Mouse (Mus musculus): Measurements from ENCODE around the gene Rbm43. TPM values are rescaled to one million over a fixed set of nuclear protein-coding genes. Genes with fewer than 3 reads are reported as not detected.

Gene Rbm43
- polyA plus RNA-seq, 1 experiment from 2014 or later: 10.8 TPM

- H3K4me3 ChIP-seq (replicated peaks): no peak overlapping the region
- no peak overlapping the region for H3K4me2 ChIP-seq (replicated peaks)
- H3K4me1 ChIP-seq (replicated peaks): no peaks in the 10 kb centered on the region
- no peaks in the 10 kb centered on the region for H3K9me3 ChIP-seq
- no peaks in the 10 kb centered on the region for H3K36me3 ChIP-seq
- no peak for ATAC-seq
- 68% methylated on average over 2 of the region's 2 CpGs for WGBS
- H3K27me3 ChIP-seq (replicated peaks): no peaks in the 10 kb centered on the region
- no peak overlapping the region for H3K9ac ChIP-seq
- H3K27ac ChIP-seq: no peak overlapping the region
Measured at GRCm38 (mm10) chr2:51945812-51946211, 10.8 kb upstream of the Rbm43 start.

- Histone ChIP-seq H3K4me3 (replicated peaks) (no peak overlapping the region), H3K9me3 (no peaks in the 10 kb centered on the region), H3K4me1 (replicated peaks) (no peaks in the 10 kb centered on the region), H3K4me2 (replicated peaks) (no peak overlapping the region), H3K27ac (no peak overlapping the region), H3K9ac (no peak overlapping the region), H3K27me3 (replicated peaks) (no peaks in the 10 kb centered on the region), H3K36me3 (no peaks in the 10 kb centered on the region)
- 86% methylated on average over 7 of the region's 7 CpGs for WGBS
- no peak for ATAC-seq
Measured at GRCm38 (mm10) chr2:51941832-51942231, 6.9 kb upstream of the Rbm43 start.

GRCm38 (mm10) chr2:51938750-51939149 is 3.8 kb upstream of the Rbm43 start:
- Histone ChIP-seq H3K36me3 (no peaks in the 10 kb centered on the region), H3K9ac (no peak overlapping the region), H3K4me2 (replicated peaks) (no peak overlapping the region), H3K4me3 (replicated peaks) (no peak overlapping the region), H3K4me1 (replicated peaks) (0 out of 2 replicates have a peak, but pooled peaks cover 2% of the 10 kb centered on the region), H3K27me3 (replicated peaks) (no peaks in the 10 kb centered on the region), H3K9me3 (no peaks in the 10 kb centered on the region), H3K27ac (no peak overlapping the region)
- ATAC-seq: no peak
- WGBS: 52% methylated on average over 3 of the region's 3 CpGs

GRCm38 (mm10) chr2:51937004-51937403 is 2.0 kb upstream of the Rbm43 start:
- Histone ChIP-seq H3K9ac (no peak overlapping the region), H3K4me2 (replicated peaks) (no peak overlapping the region), H3K4me3 (replicated peaks) (no peak overlapping the region), H3K27ac (no peak overlapping the region), H3K9me3 (no peaks in the 10 kb centered on the region), H3K36me3 (no peaks in the 10 kb centered on the region), H3K27me3 (replicated peaks) (no peaks in the 10 kb centered on the region), H3K4me1 (replicated peaks) (0 out of 2 replicates have a peak, but pooled peaks cover 2% of the 10 kb centered on the region)
- 70% methylated on average over 6 of the region's 6 CpGs for WGBS
- no peak for ATAC-seq

GRCm38 (mm10) chr2:51936585-51936984 is 1.6 kb upstream of the Rbm43 start:
- H3K27ac ChIP-seq: no peak overlapping the region
- H3K36me3 ChIP-seq: no peaks in the 10 kb centered on the region
- H3K4me2 ChIP-seq (replicated peaks): no peak overlapping the region
- WGBS: 78% methylated on average over 3 of the region's 3 CpGs
- H3K27me3 ChIP-seq (replicated peaks): no peaks in the 10 kb centered on the region
- H3K9ac ChIP-seq: no peak overlapping the region
- H3K9me3 ChIP-seq: no peaks in the 10 kb centered on the region
- no peak for ATAC-seq
- 0 out of 2 replicates have a peak, but pooled peaks cover 2% of the 10 kb centered on the region for H3K4me1 ChIP-seq (replicated peaks)
- H3K4me3 ChIP-seq (replicated peaks): no peak overlapping the region

GRCm38 (mm10) chr2:51935921-51936320 is 958 bp upstream of the Rbm43 start:
- Histone ChIP-seq H3K4me1 (replicated peaks) (0 out of 2 replicates have a peak, but pooled peaks cover 2% of the 10 kb centered on the region), H3K4me3 (replicated peaks) (no peak overlapping the region), H3K27me3 (replicated peaks) (no peaks in the 10 kb centered on the region), H3K4me2 (replicated peaks) (no peak overlapping the region), H3K9ac (no peak overlapping the region), H3K27ac (no peak overlapping the region), H3K36me3 (no peaks in the 10 kb centered on the region), H3K9me3 (no peaks in the 10 kb centered on the region)
- ATAC-seq: no peak
- 95% methylated on average over 7 of the region's 7 CpGs for WGBS

- H3K9me3 ChIP-seq: no peaks in the 10 kb centered on the region
- H3K4me1 ChIP-seq (replicated peaks): 0 out of 2 replicates have a peak, but pooled peaks cover 2% of the 10 kb centered on the region
- WGBS: 47% methylated on average over 12 of the region's 12 CpGs
- no peak overlapping the region for H3K9ac ChIP-seq
- H3K27ac ChIP-seq: no peak overlapping the region
- H3K27me3 ChIP-seq (replicated peaks): no peaks in the 10 kb centered on the region
- H3K4me2 ChIP-seq (replicated peaks): peak overlapping the region; percentile 90
- 0 out of 2 replicates have a peak overlapping the region, but pooled peaks have one; percentile 67 for H3K4me3 ChIP-seq (replicated peaks)
- 0 out of 2 replicates have a peak, but pooled peaks have one; percentile 23 for ATAC-seq
- no peaks in the 10 kb centered on the region for H3K36me3 ChIP-seq
Measured at GRCm38 (mm10) chr2:51933341-51934134, 1.4 kb downstream of the Rbm43 start.

- WGBS: 89% methylated on average over 7 of the region's 7 CpGs
- no peaks in the 10 kb centered on the region for H3K9me3 ChIP-seq
- no peak overlapping the region for H3K4me2 ChIP-seq (replicated peaks)
- no peak overlapping the region for H3K4me3 ChIP-seq (replicated peaks)
- no peak overlapping the region for H3K9ac ChIP-seq
- no peak for ATAC-seq
- no peaks in the 10 kb centered on the region for H3K27me3 ChIP-seq (replicated peaks)
- no peak overlapping the region for H3K27ac ChIP-seq
- H3K36me3 ChIP-seq: no peaks in the 10 kb centered on the region
- H3K4me1 ChIP-seq (replicated peaks): 0 out of 2 replicates have a peak, but pooled peaks cover 2% of the 10 kb centered on the region
Measured at GRCm38 (mm10) chr2:51931241-51931640, 3.7 kb downstream of the Rbm43 start.

GRCm38 (mm10) chr2:51914944-51915680 is 19.9 kb downstream of the Rbm43 start:
- Histone ChIP-seq H3K36me3 (no peaks in the 10 kb centered on the region), H3K27me3 (replicated peaks) (no peaks in the 10 kb centered on the region), H3K4me2 (replicated peaks) (no peak overlapping the region), H3K27ac (no peak overlapping the region), H3K9me3 (no peaks in the 10 kb centered on the region), H3K9ac (no peak overlapping the region), H3K4me3 (replicated peaks) (no peak overlapping the region), H3K4me1 (replicated peaks) (0 out of 2 replicates have a peak, but pooled peaks cover 7% of the 10 kb centered on the region)
- WGBS: 15% methylated on average over 5 of the region's 5 CpGs
- 0 out of 2 replicates have a peak, but pooled peaks have one; percentile 51 for ATAC-seq

- 0 out of 2 replicates have a peak, but pooled peaks cover 7% of the 10 kb centered on the region for H3K4me1 ChIP-seq (replicated peaks)
- ATAC-seq: no peak
- H3K9me3 ChIP-seq: no peaks in the 10 kb centered on the region
- H3K4me3 ChIP-seq (replicated peaks): no peak overlapping the region
- no peaks in the 10 kb centered on the region for H3K36me3 ChIP-seq
- no peak overlapping the region for H3K9ac ChIP-seq
- H3K4me2 ChIP-seq (replicated peaks): no peak overlapping the region
- H3K27me3 ChIP-seq (replicated peaks): no peaks in the 10 kb centered on the region
- 61% methylated on average over 7 of the region's 7 CpGs for WGBS
- H3K27ac ChIP-seq: no peak overlapping the region
Measured at GRCm38 (mm10) chr2:51914532-51914931, 20.4 kb downstream of the Rbm43 start.

- WGBS: 28% methylated on average over 6 of the region's 6 CpGs
- Histone ChIP-seq H3K4me3 (replicated peaks) (no peak overlapping the region), H3K4me2 (replicated peaks) (peak overlapping the region; percentile 11), H3K27me3 (replicated peaks) (no peaks in the 10 kb centered on the region), H3K36me3 (no peaks in the 10 kb centered on the region), H3K9me3 (no peaks in the 10 kb centered on the region), H3K9ac (no peak overlapping the region), H3K4me1 (replicated peaks) (0 out of 2 replicates have a peak, but pooled peaks cover 7% of the 10 kb centered on the region), H3K27ac (peak overlapping the region; percentile 67; the same call in 1 of the 2 replicates)
- ATAC-seq: peak; percentile 45; the same call in 1 of the 2 replicates
Measured at GRCm38 (mm10) chr2:51912740-51913139, 22.2 kb downstream of the Rbm43 start.

GRCm38 (mm10) chr2:51911864-51912263 is 23.1 kb downstream of the Rbm43 start:
- 40% methylated on average over 2 of the region's 2 CpGs for WGBS
- 0 out of 2 replicates have a peak overlapping the region, but pooled peaks have one; percentile 1 for H3K27ac ChIP-seq

More at GRCm38 (mm10) chr2:51911864-51912263, 23.1 kb downstream of the Rbm43 start:
- Histone ChIP-seq H3K4me1 (replicated peaks) (0 out of 2 replicates have a peak, but pooled peaks cover 10% of the 10 kb centered on the region), H3K9ac (no peak overlapping the region), H3K4me3 (replicated peaks) (no peak overlapping the region), H3K4me2 (replicated peaks) (no peak overlapping the region), H3K27me3 (replicated peaks) (no peaks in the 10 kb centered on the region), H3K9me3 (no peaks in the 10 kb centered on the region), H3K36me3 (no peaks in the 10 kb centered on the region)
- 0 out of 2 replicates have a peak, but pooled peaks have one; percentile 43 for ATAC-seq

All from intestine, embryonic 15.5 days (tissue).